Mouse (Mus musculus) gastrocnemius, postnatal 14 days (tissue): ENCODE results near the gene Taok3. TPM values are rescaled to one million over a fixed set of nuclear protein-coding genes. Genes with fewer than 3 reads are reported as not detected.

Experiments used
- DNase-seq: peaks from one replicate; pipeline ENCODE4 v3.0.0; 2021; ENCODE audit warnings: mixed read lengths
- intact Hi-C: fragments of 180-260 bp; cut with DNase I; formaldehyde crosslinking; loops from one replicate; pipeline ENCODE4 v1.15.1; 2025; ENCODE audit warnings: low total_unique reads
- total RNA-seq, 2 experiments: library from RNA; stranded (reverse); gene quantifications; 2 replicates each; pipeline ENCODE4 v1.2.3; 2021

Taok3 gene
- total RNA-seq, 2 experiments from 2014 or later, result 5.6 to 6.4 TPM

DNA sequence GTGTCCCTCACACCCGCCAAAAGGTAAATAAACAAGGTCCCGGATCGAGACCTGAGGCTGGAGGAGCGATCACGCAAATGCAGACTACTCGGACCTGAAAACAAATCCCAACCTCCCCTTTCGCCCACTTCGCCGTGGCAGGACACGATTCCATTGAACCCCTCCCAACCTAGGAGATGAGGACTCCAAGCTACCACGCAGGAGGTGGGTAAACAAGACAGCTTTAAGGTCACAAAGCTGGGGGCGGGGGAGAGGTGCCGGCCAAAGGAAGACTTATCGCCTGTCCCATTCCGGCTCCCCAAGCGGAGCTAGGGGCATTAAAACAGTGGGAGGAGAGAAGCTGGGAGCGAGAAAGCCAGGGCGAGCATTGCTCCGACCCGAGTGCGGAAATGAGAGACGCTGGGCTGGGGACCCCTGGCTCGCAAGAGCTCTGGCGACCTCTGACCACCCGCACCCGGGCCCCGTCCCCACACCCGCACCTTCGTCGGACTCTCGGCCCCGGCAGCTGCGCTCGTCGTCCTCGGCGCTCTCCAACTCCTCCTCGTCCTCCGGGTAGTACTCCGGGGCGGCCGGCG, 4.6 kb upstream of the Taok3 start:
- intact Hi-C loops, result loop anchor here (10.0 kb wide), 1 partner anchor 170 kb away; the partner anchor contains the start of gene Pebp1
- DNase-seq, result peak; percentile 32

DNA sequence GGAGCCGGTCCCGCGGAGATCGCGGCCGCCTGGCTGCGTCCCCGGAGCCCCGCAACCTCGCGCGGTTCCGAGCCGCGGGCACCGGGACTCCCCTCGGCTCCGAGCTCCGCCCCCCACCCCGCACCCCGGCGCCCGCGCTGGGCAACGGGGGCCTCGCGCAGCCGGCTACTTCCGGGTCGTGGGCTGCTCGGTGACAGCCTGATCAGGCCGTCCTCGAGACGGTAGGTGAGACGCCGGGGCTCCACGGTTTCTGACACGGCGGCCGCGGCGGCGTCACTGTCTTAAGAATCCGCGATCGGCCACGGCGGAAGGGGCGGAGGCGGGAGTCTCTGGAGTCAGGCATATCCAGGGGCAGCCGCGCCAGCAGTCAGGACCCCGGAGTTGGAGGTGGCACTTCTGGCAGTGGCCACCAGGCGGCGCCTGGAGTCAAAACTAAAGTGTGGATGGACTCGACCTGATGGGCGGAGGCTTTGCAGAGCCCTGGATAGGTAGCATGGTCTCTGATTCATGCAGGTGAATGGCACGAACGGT, 4.0 kb upstream of the Taok3 start, which contains the start of gene Suds3:
Gene Suds3 (minus strand): TSS at position 278 of the 531 bp plus-strand sequence.
- intact Hi-C loops, result loop anchor here (10.0 kb wide), 1 partner anchor 169 kb away; the partner anchor contains the start of gene Pebp1
- peak; percentile 92 for DNase-seq

DNA sequence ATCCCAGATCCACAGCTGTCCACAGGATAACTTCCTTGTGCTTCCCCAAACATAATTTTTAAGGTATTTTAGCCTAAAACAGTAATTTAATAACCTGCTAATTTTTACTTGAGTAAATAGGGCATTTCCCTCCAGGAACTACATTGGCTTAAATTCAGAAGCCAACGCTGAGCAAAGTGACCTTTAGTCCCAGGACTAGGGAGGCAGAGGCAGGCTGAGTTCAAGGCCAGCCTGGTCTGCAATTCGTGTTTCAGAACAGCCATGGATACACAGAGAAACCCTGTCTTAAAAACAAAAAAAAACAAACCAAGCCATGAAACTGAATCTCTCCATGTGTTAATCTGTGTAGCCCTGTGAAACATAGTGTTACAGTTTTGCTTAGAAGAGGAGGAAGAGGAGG, 3.3 kb upstream of the Taok3 start:
- no peak for DNase-seq
- intact Hi-C loops, result loop anchor here (10.0 kb wide), 1 partner anchor 168 kb away; the partner anchor contains the start of gene Pebp1

DNA sequence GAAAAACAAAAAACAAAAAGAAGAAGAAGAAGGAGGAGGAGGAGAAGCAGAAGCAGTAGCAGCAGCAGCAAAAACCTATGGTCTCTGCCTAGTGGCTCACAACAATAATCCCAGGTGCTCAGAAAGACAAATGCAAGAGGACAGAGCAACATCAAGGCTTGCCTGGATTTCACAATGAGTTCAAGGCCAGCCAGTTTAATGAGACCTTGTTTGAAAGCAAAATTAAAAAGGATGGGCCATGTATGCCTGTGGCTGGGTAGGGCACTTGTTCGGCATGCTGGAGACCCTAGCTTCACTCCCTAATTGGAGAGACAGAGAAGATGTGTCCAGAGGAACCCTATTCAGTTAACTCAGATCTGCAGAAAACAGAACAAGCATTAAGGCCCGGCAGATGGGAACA, 2.7 kb upstream of the Taok3 start:
- DNase-seq, result no peak
- intact Hi-C loops, result loop anchor here (10.0 kb wide), 1 partner anchor 168 kb away; the partner anchor contains the start of gene Pebp1

DNA sequence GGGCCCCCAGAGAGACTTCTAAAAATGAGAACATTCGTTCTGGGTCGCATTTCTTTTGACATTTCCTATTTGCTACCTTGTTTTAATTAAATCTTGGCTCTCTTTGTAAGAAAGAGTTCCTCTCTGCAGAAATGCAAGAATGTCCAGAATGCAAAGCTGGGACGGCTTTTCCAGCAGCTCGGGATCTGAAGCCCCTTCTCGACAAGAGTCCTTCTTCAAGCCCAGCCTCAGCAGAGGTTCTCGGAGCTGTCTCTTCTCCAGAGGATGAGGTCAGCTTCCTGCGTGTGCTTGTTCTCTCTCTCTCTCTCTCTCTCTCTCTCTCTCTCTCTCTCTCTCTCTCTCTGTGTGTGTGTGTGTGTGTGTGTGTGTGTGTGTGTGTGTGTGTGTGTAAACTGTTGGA, 2.2 kb upstream of the Taok3 start:
- intact Hi-C loops, result loop anchor here (10.0 kb wide), 1 partner anchor 167 kb away; the partner anchor contains the start of gene Pebp1
- no peak for DNase-seq

DNA sequence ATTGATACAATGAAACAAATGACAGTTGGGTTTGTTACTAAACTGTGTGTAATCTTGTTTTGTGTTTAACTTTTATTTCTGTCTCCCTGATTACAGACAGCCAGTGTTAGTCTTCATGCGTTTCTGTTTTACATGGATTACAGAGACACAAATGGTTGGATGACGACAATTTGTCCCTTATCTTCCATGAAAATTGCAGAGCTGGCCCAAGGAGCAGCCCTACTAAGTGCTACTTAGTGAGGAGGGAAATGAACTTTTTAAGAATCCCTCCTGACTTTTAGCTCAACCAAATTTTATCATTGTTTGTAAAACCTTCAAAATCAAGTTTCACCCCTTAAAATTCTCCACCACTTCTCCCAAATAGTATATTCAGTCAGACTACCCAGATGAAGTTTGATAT, 1.7 kb upstream of the Taok3 start:
- DNase-seq, result no peak

DNA sequence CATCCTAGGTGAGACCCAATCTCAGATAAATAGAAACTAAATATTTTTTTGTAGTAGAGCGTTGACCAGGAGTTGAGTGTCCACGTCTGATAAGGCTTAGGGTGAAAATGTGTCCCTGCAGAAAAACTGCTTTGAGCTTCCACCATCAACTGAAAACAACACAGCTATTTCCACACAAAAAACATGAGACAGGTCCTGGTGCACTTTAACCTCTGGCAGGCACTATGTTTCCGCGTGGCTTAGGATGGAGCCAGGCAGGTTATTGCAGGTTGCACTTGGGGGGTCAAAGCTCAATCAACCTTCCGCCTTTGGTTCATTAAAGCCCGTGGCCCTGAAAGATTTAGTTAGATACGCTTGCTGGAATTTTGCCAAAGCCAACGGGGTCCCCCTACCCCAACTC, 1.1 kb upstream of the Taok3 start:
- no peak for DNase-seq
- intact Hi-C loops, result loop anchor here (10.0 kb wide), 1 partner anchor 166 kb away; the partner anchor contains the start of gene Pebp1

More for the DNA sequence above, 1.7 kb upstream of the Taok3 start:
- intact Hi-C loops, result loop anchor here (10.0 kb wide), 1 partner anchor 167 kb away; the partner anchor contains the start of gene Pebp1

DNA sequence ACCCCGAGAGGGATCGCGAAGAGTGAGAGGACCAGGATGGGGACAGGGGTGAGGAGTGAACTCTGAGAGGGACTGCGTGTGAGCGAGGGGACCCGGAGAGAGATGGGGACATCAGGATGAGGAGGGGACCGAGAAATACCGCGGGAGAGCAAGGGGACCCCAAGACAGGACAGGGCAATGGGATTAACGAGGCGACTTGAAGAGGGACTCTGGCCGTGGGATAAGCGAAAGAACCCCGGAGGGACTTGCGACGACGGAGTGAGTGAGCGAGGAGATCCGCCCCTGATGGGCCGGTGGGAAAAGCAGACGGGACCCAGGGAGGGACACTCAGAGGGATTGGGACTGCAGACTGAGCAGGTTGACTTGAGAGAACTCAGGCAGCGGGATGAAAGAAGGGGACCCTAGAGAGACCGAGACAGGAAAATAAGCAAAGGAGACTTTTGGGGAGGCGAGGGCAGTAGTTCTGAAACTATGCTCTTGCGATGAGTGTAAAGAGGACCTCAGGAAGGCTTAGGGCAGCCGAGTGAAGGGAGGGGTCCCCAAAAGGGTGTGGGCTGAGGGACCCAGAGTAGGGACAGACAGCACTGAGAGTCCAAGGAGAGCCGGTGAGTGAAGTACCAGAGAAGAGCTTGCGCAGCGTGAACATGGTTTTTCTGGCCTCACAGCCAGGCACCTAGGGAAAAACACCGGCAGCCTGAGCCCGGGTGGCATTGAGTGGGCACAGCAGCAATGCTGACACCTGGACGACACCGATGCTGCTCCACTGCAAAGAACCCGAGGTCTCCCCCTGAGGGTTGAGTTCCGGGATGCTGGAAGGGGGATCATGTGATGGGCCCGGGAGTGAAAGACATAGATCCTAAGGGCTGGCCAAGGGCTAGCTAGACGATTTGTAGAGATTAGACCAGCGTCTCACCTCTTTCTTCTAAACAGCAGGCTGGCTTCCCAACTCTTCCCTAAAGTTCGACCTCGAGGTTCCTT, 849 bp downstream of the Taok3 start:
- no peak for DNase-seq
- intact Hi-C loops, result no loop called here

DNA sequence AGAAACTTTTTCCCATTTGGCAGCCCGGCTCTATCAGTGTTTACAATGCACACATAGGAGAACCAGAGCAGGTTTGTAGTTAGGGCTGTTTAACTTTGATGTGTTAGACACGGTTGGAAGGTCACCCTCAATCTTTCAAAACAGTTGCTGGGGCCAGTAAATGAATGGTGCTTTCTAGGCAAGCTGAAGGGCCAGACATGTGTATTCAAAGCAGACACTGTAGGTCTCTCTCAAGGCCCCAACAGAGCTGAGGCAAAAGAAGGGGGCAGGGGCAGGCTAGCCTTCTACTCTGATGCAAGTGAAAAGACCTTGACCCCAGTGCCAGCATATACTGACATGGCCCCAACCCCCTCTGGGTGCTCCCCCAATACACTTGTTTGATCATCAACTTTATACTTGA, 1.7 kb downstream of the Taok3 start:
- intact Hi-C loops, result no loop called here
- DNase-seq, result no peak

DNA sequence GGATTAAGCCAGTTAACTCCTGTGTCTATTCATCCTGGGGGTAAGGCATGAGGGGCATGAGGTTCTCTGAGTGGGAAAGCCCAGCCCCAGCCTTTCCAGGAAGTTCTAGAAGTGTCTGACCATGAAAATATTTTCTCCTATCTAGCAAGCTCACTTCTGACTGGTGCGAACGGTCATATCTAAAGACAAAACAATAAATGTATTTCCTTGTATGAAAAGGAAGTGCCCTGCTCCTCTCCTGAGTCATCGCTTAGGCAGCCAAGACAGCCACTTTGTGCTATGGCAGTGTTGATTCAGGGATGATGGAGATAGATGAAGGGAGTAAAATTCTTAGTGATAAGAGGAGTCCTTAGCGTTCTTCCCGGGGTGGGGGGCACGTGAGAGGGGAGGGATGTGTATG, 3.2 kb downstream of the Taok3 start:
- DNase-seq, result no peak
- intact Hi-C loops, result no loop called here

DNA sequence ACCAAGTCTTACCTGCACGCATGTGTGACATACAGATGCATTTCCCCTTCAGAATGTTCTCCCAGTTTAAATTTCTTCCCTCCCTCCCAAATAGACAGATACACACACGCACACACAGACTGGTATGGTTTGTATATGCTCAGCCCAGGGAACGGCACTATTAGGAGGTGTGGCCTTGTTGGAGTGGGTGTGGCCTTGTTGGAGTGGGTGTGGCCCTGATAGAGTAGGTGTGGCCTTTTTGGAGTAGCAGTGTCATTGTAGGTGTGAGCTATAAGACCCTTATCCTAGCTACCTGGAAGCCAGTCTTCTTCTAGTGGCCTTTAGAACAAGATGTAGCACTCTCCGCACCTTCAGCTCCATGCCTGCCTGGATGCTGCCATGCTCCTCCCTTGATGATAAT, 3.9 kb downstream of the Taok3 start:
- intact Hi-C loops, result no loop called here
- DNase-seq, result no peak

DNA sequence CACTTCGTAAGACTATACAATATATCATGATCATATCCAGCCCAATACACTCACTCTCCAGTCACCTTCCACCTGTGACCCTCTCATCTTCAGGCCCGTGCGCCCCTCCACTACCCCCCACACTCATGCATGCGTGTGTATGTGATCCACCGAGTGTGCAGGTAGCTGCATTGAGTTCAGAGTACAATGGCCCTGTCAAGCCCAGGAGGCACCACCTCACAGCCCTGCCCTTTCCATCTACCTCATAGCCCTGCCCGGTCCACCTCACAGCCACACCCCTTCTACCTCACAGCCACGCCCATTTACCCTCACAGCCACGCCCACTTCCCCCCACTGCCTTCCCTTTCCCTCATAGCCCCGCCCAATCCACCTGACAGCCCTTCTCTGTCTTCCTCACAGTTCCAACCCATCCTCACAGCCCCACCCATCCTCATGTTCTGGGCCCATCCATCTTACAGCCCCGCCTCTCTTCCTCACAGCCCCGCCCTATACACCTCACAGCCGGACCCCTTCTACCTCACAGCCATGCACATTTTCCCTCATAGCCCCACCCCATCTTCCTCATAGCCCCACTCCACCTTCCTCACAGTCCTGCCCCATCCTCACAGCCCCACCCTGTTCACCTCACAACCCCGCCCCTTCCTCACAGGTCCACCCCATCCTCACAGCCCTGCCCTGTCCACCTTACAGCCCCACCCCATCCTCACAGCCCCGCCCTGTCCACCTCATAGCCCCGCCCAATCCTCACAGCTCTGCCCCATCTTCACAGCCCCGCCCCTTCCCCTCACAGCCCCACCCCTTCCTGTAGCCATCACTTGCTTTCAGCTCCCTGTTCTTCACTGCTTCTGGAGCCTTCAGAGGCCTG, 5.8 kb downstream of the Taok3 start:
- no peak for DNase-seq
- intact Hi-C loops, result no loop called here

DNA sequence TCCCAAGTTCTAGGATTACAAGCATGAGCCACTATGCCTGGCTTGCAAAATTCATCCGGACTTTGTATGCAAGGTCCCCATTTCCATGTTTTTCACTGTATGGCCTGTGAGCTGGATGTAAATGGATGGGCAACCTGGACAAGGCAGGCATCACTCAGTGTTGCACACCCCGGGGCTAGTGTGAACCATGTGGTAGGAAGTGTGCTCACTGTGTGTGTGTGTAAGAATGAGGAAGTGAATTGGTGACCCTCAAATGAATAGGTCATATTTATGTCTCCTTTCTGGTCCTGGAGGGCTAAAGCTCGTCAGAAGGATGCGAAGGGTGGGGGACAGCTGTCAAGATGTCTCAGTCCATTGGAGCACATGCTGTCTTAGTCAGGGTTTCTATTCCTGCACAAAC, 7.1 kb downstream of the Taok3 start:
- no peak for DNase-seq
- intact Hi-C loops, result no loop called here

DNA sequence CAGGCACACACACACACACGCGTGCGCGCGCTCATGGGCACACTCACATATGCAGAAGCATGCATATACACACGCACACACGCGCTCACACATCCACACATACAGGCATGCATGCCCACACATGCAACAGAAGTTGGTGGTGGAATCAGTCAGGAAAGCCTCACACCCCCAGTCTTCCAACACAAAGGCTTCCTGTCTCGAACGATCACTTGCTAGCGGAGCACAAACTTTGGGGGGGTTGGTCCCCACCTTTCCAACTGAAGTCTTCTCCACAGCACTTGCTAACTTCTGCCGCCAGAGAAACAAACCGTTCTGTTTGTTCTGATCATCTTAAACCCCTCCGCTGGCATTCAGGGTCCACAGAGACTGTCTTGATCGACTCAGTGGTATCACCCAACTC, 10.8 kb downstream of the Taok3 start:
- no peak for DNase-seq
- intact Hi-C loops, result no loop called here

DNA sequence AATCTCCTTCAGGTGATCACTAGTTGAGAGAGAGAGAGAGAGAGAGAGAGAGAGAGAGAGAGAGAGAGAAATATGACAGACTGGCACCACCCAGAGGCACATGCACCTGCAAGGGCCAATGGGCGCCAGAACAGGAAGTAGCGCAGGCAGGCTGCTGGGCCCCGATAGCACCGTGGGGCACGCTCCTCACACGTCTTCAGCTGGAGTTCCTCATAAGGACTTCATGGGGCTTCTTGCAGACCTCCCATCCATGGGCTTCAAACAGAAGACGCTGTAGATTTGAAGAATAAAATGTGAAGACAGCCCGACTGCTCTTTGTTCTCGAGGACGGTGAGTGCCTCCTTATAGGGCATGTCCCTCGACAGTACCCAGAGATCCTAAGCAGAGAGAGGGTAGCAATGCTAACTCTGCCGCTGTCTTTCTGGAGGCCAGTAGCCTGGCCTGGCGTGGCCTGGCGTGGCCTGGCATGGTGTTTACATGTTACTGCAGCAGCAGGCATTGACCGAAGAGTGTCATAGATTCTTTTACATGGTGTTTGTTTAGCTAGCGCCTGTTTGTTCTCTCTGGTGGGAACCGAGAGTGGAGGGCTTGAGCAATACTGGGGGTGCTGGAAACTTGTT, 13.6 kb downstream of the Taok3 start:
- intact Hi-C loops, result no loop called here
- no peak for DNase-seq

DNA sequence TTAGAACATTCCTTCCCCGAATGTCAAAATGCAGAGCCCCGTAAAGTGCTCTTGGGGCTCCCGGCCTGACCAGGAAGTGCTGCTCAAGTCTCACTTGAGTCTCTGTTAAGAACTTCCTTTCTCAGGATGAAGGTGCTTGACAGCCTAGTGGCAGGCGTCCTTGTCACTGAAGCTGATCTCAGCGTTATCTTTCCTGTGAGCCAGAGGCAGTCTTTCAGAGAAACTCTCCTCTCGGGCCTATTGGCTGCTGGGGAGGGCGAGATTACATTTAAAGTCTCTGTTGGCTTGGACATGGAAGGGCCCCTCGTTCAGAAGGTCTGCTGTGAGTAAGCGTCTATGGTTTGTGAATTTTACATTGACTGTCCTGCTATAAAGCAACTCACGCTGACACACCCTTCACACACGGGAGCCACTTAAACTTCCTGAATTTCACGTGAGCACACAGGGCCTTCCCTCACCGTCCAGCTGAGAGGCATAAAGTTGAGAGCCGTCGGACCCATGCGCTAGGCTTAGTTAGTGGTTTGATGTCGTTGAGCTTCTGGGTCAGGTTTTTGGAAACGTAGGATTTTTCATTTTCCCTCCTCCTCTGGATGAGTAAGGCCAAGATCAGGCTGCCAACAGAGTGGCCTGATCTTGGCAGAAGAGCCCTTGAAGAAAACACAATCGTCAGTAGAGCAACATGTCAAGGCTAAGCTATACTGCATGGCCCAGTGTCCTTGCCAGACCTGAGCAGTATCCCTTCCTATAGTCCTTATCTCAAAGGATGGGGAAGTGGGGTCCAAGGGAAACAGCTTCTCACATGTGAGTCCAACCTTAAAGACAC, 14.3 kb downstream of the Taok3 start:
- no peak for DNase-seq
- intact Hi-C loops, result no loop called here

DNA sequence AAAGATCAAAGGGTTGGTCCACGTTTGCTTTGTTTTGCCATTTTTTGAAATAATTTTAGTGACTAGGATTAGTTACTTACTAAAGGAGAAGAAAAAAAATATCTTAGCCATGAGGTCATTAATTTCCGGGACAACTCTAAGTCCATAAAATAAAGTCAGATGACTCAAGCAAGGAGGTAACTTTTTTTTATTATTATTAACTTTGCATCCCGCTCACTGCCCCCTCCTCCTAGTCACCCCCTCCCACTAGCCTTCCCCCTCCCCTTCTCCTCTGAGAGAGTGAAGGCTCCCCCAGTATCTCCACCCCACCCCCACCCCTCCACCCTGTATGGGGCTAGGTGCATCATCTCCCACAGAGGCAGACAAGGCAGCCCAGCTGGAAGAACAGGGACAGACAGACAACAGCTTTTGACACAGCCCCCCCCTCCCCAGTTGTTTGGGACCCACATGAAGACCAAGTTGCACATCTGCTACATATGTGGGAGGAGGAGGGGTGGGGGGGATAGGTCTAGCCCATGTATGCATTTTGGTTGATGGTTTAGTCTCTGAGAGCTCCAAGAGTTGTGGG, 15.0 kb downstream of the Taok3 start:
- no peak for DNase-seq
- intact Hi-C loops, result no loop called here

DNA sequence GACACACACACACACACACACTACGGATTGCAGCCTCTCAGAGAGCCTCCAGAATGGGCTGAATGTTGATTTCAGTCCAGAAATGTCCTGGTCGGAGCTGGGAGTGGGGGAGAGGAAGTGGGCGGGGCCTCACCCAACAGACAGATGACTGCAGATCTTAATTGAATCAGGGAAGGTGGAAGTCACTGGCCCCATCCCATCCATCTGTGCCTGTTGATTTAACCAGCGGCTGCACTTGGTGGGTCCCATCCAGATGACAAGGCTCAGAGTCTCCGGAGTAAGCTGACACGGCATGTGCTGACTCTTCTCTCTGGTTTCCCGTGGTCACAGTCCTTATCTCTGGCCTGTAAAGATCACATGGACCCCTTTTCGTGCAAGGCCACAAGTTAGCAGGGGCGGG, 15.9 kb downstream of the Taok3 start:
- DNase-seq, result peak; percentile 46
- intact Hi-C loops, result no loop called here
